Mouse (Mus musculus): Measurements from ENCODE around the gene Syt1.
A peak's percentile ranks its signal among the peaks of the same experiment; 100 is the strongest.

Syt1 gene

DNA sequence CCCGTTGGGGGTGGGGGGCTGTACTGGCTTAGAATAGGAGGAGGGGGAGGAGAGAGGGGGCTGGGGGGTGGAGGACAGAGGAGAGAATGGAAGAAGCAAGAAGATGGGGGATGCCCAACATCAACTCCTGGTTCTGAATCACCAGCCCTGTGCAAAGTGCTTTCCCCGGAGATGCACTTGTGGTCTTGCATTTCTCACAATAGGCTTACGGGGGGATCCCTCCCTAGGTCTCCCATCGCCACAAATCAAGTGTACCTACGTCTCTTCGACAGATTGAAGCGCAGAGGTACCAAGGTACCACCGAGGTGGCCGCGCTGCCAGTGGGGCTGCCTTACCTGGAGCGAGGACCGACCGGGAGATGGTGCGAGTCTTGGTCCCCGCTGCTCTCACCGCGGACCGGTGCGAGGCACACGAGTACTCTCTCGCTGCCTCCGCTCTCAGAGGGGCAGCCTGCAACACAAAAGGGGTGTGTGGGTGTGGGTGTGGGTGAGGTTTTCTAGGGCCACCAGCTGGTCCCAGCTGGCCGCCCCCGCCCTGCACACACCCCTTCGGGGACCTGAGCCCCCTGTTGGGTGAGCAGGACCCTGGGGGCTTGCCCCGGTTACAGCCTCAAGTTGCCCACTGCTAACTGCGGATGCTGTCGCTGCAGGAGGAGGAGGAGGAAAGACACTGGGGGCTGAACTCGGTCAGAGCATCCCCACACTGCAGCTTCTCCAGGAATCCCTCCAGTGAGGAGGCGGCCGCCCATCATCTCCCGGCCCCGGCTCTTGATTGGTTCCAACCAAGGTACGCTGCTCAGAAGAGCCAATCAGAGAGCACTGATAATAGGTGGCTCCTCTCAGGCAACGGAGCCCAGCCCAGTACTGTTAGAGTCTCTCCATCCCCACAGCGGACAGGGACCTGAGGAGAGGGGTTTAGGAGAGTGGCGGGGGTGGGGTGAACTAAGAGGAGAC, at the start of gene Syt1:
Gene Syt1, minus strand, starts transcription at position 742 of the 953 bp plus-strand sequence.
- DNase-seq (ENCODE audit: extremely low spot score, low spot score): peak; percentile 75

DNA sequence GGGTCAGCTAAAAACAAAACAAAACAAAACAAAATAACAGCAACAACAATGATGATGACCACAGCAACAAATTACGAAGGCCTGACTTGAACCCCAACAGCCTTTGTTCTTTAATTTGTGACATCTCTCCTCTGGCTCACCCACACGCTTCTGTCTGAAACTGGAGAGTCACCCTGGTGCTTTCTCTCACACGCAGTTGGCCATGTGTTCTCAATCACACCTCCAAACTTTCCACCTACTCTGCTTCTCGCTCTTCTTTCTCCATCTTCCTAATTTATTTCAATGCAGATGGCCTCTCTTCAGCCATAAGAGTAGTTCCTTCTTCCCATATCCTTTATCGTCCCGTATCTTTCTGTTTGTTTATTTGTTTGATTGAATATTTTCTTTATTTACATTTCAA, 45.7 kb upstream of the Syt1 start:
- no peak for DNase-seq (ENCODE audit: extremely low spot score, low spot score)

DNA sequence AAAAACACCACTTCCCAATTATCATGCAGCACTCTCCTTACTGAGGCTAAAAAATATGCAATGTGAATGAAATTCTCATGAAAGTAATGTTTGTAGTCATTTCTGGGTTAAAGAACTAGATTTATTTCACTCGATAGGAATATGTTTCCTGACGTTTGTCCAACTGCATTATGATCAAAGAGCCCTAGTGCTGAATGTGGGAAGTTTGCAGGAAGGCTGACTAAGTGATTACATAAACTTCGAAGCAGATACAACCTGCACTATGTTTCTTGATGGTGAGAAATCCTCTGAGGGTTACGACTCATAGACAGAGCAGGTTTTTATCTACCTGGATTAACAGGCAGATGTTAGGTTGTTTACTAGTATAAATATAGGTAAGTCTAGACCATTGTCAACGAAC, 36.8 kb upstream of the Syt1 start:
- DNase-seq (ENCODE audit: extremely low spot score, low spot score): no peak

DNA sequence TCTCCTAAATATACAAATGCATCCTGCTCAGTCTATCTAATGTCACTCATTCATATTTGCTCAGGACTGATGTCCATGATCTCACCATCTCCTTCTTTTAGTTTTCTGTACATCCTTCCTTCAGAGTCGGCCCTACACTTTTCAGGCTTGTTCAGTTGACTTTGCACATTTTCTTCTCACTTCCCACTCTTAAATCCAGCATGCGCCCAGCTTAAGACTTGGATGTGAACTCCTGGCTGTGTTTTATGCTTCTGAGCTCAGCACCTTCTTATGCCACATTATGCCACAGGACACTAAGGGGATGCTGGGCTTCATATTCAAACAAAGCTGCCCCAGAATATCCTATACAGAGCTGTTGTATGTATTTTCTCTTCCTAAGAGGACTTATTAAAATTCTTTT, 36.2 kb upstream of the Syt1 start:
- no peak for DNase-seq (ENCODE audit: extremely low spot score, low spot score)

DNA sequence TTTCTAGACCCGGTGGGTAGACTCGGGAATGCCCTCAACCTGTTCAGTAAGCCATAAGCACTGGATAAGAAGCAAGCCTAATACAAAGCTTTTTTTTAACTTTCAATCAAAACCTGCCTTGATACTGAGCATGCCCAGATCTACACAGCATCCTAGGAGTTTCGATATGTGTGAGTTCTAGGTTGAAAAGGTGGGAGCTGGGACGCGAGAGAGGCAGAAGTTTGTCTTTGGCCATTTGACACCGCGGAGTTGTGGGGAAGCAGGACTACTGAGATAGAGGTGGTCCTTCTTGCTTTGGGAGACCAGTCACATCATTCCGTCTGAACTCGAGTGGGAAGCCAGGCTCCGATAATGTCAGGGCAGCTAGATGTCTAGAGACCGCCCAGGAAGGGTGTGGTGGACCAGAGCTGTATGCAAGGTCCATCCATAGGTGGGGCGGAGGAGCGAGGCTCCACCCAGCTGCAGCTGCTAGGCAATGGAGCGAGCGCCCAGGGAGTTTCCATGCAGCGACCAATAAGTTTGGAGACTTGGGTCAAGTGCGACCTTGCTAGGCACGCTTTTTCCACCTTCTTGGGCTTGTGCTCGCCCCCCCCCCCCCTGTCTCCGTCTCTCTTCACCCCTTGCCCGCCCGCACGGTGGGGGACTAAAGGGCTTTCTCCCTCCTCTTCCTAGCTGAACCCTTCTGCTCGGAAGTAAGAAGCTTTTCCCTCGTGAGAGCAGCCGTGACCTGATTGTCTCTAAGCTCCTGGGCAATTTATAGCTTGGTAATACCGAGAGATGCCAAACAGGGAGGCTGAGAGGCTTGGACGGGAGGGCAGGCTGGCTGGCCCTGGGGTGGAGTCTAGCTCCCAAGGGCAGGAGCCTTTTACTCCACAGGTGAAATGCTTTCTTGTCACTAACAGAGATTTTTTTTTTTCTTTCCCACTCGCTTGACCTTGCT, 714 bp upstream of the Syt1 start:
- peak; percentile 59 for DNase-seq (ENCODE audit: extremely low spot score, low spot score)

DNA sequence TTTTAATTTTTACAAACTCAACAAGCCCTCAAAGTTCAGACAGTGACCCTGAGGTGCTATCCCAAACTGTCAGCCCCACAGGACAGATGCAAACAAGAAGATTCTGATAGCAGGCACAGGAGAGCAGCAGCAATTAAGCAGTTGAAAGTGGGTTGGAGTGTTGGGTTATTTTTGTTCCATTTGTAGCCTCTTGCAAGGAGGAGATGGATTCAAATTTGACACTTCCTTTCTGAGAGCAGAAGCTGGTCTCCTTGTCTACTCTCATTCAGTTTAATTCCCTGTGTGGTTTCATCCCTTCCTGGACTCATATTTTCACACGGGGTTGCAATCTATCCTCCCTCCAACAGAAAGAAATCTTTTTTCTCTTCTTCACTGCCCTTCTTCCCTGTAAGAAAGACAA, 951 bp downstream of the Syt1 start:
- no peak for DNase-seq (ENCODE audit: extremely low spot score, low spot score)

DNA sequence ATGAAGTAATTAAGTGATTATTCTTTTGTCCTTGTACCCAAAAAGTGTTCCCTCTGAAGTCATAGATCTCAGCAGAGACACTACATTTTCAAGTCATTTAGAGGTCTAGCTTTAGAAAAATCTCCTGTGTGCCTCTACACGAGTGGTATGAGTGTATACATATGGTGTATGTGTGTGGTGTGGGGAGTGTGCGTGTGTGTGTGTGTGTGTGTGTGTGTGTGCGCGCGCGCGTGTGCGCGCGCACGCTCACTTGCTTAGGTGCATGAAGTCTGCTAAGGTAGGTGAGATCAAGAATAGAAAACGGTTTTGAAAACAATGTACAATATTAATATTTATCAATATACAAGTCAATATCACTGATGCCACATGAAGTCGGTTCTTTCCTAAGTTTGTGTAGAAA, 2.3 kb downstream of the Syt1 start:
- DNase-seq (ENCODE audit: extremely low spot score, low spot score): no peak

DNA sequence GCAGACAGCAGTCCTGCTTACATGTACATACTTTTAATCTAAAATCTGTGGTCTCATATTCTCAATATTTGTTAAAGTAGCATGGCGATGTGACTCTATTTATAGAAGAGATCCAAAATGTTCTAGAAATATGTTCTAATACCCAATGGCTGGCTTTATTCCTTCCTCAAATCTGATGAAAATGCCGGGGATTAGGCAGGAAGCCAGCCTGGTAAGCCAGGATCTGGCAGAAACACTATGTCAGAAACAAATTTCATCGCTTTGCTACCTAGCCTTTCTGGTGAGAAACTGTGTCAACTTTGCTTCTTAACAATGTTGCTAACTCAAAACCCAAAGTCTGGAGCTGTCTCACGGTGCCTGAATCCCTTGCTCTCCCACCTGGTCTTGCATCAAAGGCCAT, 7.3 kb downstream of the Syt1 start:
- DNase-seq (ENCODE audit: extremely low spot score, low spot score): no peak

DNA sequence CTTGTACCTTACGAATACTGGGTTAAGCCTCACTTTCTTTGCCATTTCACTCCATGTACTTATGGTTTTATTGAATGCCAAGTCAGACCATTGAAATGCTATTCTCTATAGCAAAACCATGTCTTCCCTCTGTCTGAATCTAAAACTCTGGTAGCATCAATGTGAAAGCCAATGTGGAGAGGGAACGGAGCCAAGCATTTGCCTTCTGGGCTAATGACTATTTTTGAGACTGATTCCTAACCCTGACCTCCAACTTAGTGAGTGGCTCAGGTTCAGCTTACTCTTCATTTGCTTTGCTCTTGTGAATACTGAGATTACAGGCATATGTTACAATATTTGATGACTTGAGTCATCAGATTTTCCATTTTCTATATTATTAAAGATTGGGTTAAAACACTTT, 23.5 kb downstream of the Syt1 start:
- DNase-seq (ENCODE audit: extremely low spot score, low spot score): no peak

DNA sequence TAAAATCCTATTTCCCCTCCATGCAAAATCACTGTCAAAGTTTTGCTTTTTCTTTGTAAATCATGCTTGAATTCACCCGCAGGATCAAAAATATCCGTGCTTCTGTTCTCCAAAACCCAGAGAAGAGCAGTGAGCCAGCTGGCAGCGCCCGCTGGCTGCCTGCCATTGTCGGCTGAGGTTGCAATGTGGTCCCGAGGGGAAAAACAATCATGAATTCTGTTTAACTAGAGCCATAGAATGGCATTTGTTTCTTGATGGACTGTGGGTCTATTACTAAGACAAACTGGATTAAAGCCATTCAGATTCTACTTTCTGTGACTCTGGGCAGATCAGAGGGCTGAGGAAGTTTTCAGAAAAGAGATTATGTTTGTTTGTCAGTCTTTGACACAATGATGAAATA, 31.1 kb downstream of the Syt1 start:
- DNase-seq (ENCODE audit: extremely low spot score, low spot score): no peak

DNA sequence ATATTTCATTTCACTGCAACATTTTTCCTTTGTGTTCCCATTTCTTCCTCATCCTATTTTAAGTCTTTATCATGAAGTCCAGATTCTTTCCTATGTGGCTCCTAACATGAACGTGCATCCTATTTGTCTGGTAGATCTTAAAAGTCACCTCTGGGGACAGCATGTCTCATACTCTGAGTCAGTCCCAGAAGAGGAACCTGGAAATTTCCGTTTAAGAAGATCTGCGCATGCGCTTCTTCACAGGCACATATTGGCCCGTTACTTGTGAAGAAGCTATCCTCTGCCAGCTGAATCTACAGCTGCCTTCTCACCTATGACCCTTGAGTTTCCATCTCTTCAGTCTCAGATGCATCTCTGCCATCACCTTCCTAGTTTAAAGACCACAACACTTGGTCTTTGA, 55.8 kb downstream of the Syt1 start:
- no peak for DNase-seq (ENCODE audit: extremely low spot score, low spot score)

DNA sequence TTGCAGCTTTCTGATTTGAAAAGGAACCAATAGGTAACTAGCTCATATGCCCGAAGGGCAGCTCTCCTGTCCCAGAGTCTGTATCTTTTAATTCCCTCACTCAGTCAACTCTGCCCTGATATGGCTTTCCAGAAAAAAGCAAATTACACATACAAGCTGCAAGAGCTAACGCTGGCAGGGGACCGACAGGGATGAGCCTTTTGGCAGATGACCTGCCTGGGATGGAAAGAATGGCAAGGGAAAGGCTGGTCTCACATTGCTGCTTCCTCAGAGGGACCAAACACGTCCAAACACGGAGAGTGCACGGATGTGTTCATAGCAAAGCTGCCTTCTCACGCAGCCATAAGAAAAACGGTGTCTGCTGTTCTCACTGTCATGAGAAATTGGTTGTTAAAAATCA, 58.6 kb downstream of the Syt1 start:
- no peak for DNase-seq (ENCODE audit: extremely low spot score, low spot score)

DNA sequence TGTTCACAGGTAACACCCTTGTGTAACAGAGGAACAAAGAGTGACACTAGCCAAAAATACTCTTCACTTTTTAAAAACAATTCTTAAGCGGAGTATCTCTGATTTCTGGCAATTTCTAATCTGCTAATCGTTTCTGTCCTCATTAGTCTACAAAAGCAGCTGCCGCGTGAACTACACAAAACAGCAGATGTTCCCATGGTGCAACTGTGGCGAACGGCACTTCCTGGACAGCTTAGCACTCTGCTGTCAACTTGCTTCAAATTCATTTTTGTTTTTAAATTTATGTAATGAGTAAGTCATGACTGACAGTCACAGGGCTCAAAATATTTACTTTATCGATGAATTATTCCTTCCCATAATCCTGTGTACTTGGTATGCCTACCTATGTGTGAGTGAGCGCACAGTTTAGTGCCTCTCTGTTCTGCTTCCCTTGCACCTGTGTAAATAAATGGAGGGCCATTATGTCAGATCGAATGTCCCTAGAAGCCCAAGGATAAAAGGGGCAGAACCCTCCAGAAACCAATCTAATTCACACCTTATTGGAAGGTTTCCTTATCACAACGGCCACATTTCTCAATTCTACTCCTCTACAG, 73.8 kb downstream of the Syt1 start:
- no peak for DNase-seq (ENCODE audit: extremely low spot score, low spot score)

DNA sequence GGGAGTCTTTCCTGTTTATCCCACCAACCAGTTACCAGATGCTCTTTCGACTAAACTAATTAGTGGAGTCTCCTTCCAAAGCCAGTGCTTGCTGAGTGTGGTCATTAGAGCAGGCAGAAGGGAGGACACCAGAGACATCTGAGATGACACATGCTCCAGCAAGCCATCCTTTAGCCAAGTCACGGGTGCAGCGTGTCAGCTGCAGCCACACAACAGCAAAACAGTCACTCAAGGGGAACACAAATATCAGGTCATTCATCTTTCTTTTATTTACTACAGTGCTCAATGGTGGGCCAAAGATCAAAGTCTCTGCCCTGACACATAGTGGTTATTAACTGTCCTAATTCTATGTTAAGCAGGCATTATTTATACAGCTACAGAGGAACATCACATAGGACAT, 80.5 kb downstream of the Syt1 start:
- no peak for DNase-seq (ENCODE audit: extremely low spot score, low spot score)

DNA sequence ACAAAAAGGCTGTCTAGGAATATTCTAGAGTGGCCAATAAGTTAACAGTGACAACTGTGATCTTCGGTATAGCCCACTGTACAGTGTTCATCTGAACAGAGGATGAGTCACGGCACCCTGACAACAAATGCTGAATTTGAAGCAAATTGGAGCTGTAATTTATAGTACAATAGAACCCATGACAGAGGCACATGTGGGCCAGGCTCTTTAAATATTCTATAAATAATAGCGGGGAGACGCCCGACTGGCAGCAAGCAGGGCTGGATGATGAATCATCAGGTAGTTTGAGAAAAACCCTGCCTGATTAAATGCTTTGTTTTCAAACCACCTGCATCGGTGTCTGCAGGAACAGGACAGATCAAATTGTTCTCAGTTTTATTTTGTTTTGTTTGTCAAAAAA, 81.1 kb downstream of the Syt1 start:
- DNase-seq (ENCODE audit: extremely low spot score, low spot score): no peak

DNA sequence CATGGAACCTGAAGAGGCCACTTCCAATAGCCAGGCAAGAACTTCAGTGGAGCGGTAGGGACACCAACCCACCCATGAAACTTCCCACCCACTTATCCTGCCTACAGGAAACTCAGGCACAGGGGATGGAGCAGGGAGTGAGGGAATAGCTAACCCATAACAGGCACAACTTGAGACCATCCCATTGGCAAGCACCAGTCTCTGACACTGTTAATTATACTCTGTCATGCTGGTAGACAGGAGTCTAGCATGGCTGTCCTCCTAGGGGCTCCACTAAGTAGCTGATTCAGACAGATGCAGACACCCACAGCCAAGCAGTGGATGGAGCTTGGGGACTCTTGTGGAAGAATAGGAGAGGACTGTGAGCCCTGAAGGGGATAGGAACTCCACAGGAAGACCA, 105.5 kb downstream of the Syt1 start:
- no peak for DNase-seq (ENCODE audit: extremely low spot score, low spot score)

DNA sequence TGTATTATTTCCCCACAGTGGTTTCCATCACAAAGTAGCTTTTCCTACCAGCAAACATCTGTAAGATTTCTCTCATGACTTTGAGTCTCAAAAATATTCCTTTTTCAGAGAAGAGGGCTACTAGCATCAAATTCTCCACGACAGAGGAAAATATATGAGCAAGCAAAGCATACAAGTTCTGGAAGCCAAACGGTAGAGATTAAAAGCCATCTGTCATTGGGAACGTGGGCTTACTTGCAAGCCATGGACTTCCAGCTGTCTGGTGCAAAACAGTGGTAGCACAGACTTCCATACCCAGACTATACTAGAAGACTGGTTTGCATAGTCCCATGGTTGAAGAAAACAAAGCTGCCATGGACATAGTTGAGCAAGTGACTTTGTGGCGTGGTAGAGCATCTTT, 106.4 kb downstream of the Syt1 start:
- DNase-seq (ENCODE audit: extremely low spot score, low spot score): no peak

DNA sequence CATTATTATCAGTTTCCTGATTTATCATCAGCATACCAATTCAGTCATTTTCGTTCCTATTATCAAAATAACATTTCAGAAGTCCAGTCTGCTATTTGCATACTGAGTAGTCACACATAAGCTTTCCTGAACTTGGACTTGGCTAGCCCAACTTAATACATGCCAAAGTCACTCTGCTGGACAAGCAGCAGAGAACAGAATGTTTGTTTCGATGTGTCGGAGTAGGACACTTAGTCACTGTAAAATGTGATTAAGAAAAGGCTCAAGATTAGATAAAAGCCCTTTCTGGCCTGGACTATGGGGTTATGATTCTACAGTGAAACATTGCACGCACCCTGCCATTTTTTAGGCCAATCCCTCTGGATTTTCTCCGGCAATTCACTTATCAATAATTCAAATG, 114.3 kb downstream of the Syt1 start:
- no peak for DNase-seq (ENCODE audit: extremely low spot score, low spot score)

DNA sequence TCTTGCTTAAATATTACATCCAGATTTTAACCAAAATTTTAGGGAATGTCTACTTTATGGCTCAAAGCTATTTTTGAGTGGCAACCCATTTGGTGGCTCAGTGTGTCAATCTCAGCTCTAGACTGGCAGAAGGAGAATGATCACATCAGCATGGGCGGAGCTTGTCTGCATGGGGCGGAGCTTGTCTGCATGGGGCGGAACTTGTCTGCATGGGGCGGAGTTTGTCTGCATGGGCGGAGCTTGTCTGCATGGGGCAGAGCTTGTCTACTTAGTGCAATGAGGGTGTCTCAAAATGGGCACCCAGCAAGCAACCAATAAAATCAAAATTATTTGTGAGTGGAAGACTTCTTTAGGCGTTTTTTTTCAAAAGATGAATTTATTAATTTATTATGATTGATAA, 117.5 kb downstream of the Syt1 start:
- DNase-seq (ENCODE audit: extremely low spot score, low spot score): no peak

DNA sequence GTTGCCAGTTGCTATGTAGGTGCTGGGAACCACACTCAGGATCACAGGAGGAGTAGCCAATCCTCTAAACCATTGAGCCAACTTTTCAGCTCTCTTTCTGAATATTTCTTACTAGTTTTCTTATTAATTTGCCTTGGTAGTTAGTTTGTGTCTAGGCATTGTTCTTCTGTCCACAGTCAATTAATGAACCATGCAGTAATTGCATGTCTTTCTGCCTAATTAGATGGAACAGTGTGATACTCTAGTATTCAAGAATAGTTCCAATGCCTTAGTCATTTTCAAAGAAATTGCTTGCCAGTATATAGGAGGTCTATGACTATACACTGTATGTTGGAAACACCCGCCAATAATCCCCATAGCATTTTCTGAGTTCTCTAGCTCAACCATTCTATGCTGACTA, 118.3 kb downstream of the Syt1 start:
- no peak for DNase-seq (ENCODE audit: extremely low spot score, low spot score)

DNA sequence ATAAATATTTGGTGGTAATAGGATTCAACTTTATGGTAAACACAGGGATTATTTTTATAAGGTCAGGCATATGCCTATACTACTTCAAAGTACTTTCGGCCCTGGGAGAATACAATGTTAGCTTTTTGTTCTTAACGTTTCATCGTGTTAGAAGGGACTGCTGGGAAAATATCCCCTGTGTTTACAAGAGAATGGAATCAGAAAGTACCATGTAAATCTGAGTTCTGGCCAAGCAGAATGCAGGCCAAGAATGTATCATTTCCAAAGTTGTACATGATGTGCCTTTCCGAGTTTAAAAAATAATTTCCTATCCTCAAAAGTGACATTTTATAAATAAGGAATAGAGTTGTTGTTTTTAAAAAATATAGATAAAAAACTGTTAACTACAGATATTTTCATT, 121.7 kb downstream of the Syt1 start:
- DNase-seq (ENCODE audit: extremely low spot score, low spot score): no peak

DNA sequence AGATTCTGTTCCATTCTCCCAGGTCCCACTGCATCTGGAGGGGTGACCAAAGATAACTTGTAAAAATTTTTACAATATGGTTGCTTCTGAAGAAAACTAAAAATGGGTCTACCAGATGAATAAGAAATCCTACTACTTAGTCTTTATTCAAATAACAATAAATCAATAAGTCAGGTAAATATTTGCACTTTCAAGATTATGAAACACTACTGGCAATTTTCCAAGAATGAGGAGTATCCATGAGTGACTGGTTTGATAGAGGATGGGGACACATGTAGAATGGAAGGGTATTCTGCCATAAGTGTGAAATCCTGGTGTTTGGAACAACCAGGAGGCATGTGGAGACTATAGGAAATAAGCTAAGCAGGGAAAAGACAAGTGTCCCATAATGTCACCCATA, 124.0 kb downstream of the Syt1 start:
- DNase-seq (ENCODE audit: extremely low spot score, low spot score): no peak
